Mouse (Mus musculus): ENCODE results near the gene Olfr164. TPM values are rescaled to one million over a fixed set of nuclear protein-coding genes. Genes with fewer than 3 reads are reported as not detected.

Gene Olfr164
- not detected in 2 replicates for polyA plus RNA-seq (2015; fragmentation: Nextera tagmentation; extraction: Ambion mirVana)

DNA sequence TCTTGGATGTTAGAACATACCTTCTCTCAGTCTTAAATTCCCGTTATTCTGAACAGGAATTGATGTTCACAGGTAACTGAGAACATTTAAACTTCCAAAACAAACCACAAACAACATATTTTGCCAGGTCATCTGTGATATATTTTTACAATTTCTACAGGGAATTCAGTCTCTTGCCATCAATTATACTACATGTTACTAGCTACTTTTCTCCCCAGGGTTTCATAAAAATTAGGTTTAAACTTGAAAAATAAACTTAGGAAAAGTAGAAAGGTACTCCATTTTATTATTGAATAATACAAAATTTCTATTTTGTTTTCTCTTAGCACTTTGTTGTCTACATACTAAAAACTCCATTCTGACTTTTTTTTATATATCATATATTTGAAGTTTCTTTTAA is at the start of gene Olfr164:
Gene Olfr164, minus strand, starts transcription at position 101 of the 400 bp plus-strand sequence.
- H3K27me3 ChIP-seq (ENCODE audit: control insufficient read depth, insufficient read depth, low read depth, low read length) = no peaks in the 10 kb centered on the region
- WGBS (ENCODE audit: insufficient replicate concordance) = 24% methylated on average over 1 of the region's 1 CpGs
- no peaks in the 10 kb centered on the region for H3K36me3 ChIP-seq (ENCODE audit: control insufficient read depth, insufficient read depth)
- no peak within 1 kb of the TSS for H3K27ac ChIP-seq (ENCODE audit: low read length)
- ATAC-seq (ENCODE audit: low read depth) = no peak
- no peaks in the 10 kb centered on the region for H3K4me1 ChIP-seq (ENCODE audit: control insufficient read depth, low read depth, low read length)
- H3K4me3 ChIP-seq (ENCODE audit: low read depth, low read length) = no peak within 1 kb of the TSS
- no peak within 1 kb of the TSS for H3K4me2 ChIP-seq (ENCODE audit: low read depth, low read length)
- H3K9ac ChIP-seq (ENCODE audit: low read depth, low read length) = no peak within 1 kb of the TSS
- no peaks in the 10 kb centered on the region for H3K9me3 ChIP-seq (replicated peaks; ENCODE audit: control insufficient read depth, low read length)

GRCm38 (mm10) chr16:19349111-19349510 is 35.2 kb upstream of the Olfr164 start:
- Histone ChIP-seq H3K4me3 (ENCODE audit: low read depth, low read length) (no peak overlapping the region), H3K4me1 (ENCODE audit: control insufficient read depth, low read depth, low read length) (no peaks in the 10 kb centered on the region), H3K4me2 (ENCODE audit: low read depth, low read length) (no peak overlapping the region), H3K27me3 (ENCODE audit: control insufficient read depth, insufficient read depth, low read depth, low read length) (no peaks in the 10 kb centered on the region), H3K27ac (ENCODE audit: low read length) (no peak overlapping the region), H3K9ac (ENCODE audit: low read depth, low read length) (no peak overlapping the region), H3K36me3 (ENCODE audit: control insufficient read depth, insufficient read depth) (no peaks in the 10 kb centered on the region), H3K9me3 (replicated peaks; ENCODE audit: control insufficient read depth, low read length) (no peaks in the 10 kb centered on the region)
- 78% methylated on average over 6 of the region's 6 CpGs for WGBS (ENCODE audit: insufficient replicate concordance)
- no peak for ATAC-seq (ENCODE audit: low read depth)

- Histone ChIP-seq H3K27me3 (ENCODE audit: control insufficient read depth, insufficient read depth, low read depth, low read length) (no peaks in the 10 kb centered on the region), H3K36me3 (ENCODE audit: control insufficient read depth, insufficient read depth) (no peaks in the 10 kb centered on the region), H3K27ac (ENCODE audit: low read length) (no peak overlapping the region), H3K4me2 (ENCODE audit: low read depth, low read length) (no peak overlapping the region), H3K9ac (ENCODE audit: low read depth, low read length) (no peak overlapping the region), H3K4me3 (ENCODE audit: low read depth, low read length) (no peak overlapping the region), H3K9me3 (replicated peaks; ENCODE audit: control insufficient read depth, low read length) (no peaks in the 10 kb centered on the region), H3K4me1 (ENCODE audit: control insufficient read depth, low read depth, low read length) (no peaks in the 10 kb centered on the region)
- ATAC-seq (ENCODE audit: low read depth) = no peak
- WGBS (ENCODE audit: insufficient replicate concordance) = 26% methylated on average over 1 of the region's 1 CpGs
Measured at GRCm38 (mm10) chr16:19263235-19263634, 50.6 kb downstream of the Olfr164 start.

DNA sequence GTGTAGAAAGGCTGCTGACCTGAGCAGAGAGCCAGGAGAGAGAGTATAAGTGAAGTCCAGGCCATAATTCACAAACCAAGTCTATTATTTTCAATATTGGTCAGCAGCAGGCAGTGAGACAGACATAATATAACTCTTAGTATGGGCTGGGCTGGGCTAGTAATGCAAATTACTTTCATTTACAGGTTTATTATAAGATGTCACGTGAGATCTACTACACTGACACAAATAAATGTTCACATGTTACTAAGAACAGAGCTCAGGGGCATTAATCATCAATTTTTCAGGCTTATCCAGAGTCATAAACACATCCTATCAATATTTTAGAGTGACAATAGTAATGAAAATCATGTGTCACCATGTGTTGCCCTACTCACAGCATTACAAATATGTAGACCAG is 53.1 kb downstream of the Olfr164 start:
- H3K9me3 ChIP-seq (replicated peaks; ENCODE audit: control insufficient read depth, low read length) = no peaks in the 10 kb centered on the region
- no peak for ATAC-seq (ENCODE audit: low read depth)
- H3K27me3 ChIP-seq (ENCODE audit: control insufficient read depth, insufficient read depth, low read depth, low read length) = no peaks in the 10 kb centered on the region
- H3K4me3 ChIP-seq (ENCODE audit: low read depth, low read length) = no peak overlapping the region
- H3K4me1 ChIP-seq (ENCODE audit: control insufficient read depth, low read depth, low read length) = no peaks in the 10 kb centered on the region
- no peaks in the 10 kb centered on the region for H3K36me3 ChIP-seq (ENCODE audit: control insufficient read depth, insufficient read depth)
- H3K27ac ChIP-seq (ENCODE audit: low read length) = no peak overlapping the region
- H3K4me2 ChIP-seq (ENCODE audit: low read depth, low read length) = no peak overlapping the region
- 19% methylated on average over 1 of the region's 1 CpGs for WGBS (ENCODE audit: insufficient replicate concordance)
- no peak overlapping the region for H3K9ac ChIP-seq (ENCODE audit: low read depth, low read length)

DNA sequence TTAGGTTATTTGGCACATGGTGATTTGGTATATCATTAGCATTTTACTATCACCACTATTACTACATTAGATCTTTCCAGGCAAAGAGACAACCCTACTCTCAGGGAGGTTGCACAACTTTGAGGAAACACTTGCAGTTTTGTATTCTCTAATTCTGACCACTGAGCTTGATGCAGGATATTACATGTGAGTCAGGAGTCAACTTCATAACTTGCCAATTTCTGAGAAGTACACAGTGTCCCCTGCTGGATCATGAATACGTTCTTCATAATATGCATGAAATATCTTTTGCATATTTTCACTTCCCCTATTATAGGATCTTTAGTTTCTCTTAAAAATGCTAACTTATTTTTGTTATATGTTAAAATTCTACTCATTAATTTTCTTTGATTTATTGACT is 68.0 kb downstream of the Olfr164 start:
- no peaks in the 10 kb centered on the region for H3K27me3 ChIP-seq (ENCODE audit: control insufficient read depth, insufficient read depth, low read depth, low read length)
- 44% methylated on average over 1 of the region's 1 CpGs for WGBS (ENCODE audit: insufficient replicate concordance)
- H3K36me3 ChIP-seq (ENCODE audit: control insufficient read depth, insufficient read depth) = no peaks in the 10 kb centered on the region

DNA sequence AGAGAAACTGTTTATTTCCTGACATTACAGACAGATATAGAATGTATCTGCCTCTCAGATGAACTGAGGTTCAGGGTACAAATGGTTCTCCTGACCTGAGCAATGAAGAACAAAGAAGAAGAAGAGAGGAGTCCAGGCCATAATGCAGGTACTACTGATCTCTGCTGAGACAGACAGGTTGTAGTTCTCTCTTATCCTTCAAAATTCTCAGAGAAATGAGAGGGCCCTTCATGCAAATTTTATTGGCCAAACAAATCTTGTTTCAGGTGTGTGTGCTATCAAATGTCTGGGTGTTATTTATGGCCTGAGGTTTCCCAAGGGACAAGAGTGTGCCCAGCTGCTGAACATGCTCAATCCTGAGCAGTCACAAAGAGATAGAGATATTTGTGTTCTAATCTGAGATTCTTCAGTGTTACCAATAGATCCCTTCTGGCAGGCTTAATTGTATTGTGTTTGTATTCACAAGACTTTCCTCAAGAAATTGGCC is 72.3 kb downstream of the Olfr164 start:
- no peaks in the 10 kb centered on the region for H3K9me3 ChIP-seq (replicated peaks; ENCODE audit: control insufficient read depth, low read length)
- H3K9ac ChIP-seq (ENCODE audit: low read depth, low read length) = no peak overlapping the region
- no peak overlapping the region for H3K4me3 ChIP-seq (ENCODE audit: low read depth, low read length)
- ATAC-seq (ENCODE audit: low read depth) = no peak
- H3K36me3 ChIP-seq (ENCODE audit: control insufficient read depth, insufficient read depth) = no peaks in the 10 kb centered on the region
- H3K27me3 ChIP-seq (ENCODE audit: control insufficient read depth, insufficient read depth, low read depth, low read length) = no peaks in the 10 kb centered on the region
- H3K4me2 ChIP-seq (ENCODE audit: low read depth, low read length) = no peak overlapping the region
- no peak overlapping the region for H3K27ac ChIP-seq (ENCODE audit: low read length)
- H3K4me1 ChIP-seq (ENCODE audit: control insufficient read depth, low read depth, low read length) = no peaks in the 10 kb centered on the region

More for the DNA sequence above, 68.0 kb downstream of the Olfr164 start:
- no peaks in the 10 kb centered on the region for H3K4me1 ChIP-seq (ENCODE audit: control insufficient read depth, low read depth, low read length)
- no peaks in the 10 kb centered on the region for H3K9me3 ChIP-seq (replicated peaks; ENCODE audit: control insufficient read depth, low read length)
- H3K4me2 ChIP-seq (ENCODE audit: low read depth, low read length) = no peak overlapping the region
- no peak overlapping the region for H3K27ac ChIP-seq (ENCODE audit: low read length)
- no peak for ATAC-seq (ENCODE audit: low read depth)
- H3K4me3 ChIP-seq (ENCODE audit: low read depth, low read length) = no peak overlapping the region
- H3K9ac ChIP-seq (ENCODE audit: low read depth, low read length) = no peak overlapping the region

- no peak overlapping the region for H3K27ac ChIP-seq (ENCODE audit: low read length)
- no peaks in the 10 kb centered on the region for H3K27me3 ChIP-seq (ENCODE audit: control insufficient read depth, insufficient read depth, low read depth, low read length)
- H3K36me3 ChIP-seq (ENCODE audit: control insufficient read depth, insufficient read depth) = no peaks in the 10 kb centered on the region
- no peaks in the 10 kb centered on the region for H3K9me3 ChIP-seq (replicated peaks; ENCODE audit: control insufficient read depth, low read length)
- H3K4me1 ChIP-seq (ENCODE audit: control insufficient read depth, low read depth, low read length) = no peaks in the 10 kb centered on the region
- H3K4me2 ChIP-seq (ENCODE audit: low read depth, low read length) = no peak overlapping the region
- no peak overlapping the region for H3K4me3 ChIP-seq (ENCODE audit: low read depth, low read length)
- 62% methylated on average over 6 of the region's 6 CpGs for WGBS (ENCODE audit: insufficient replicate concordance)
- ATAC-seq (ENCODE audit: low read depth) = no peak
- no peak overlapping the region for H3K9ac ChIP-seq (ENCODE audit: low read depth, low read length)
Measured at GRCm38 (mm10) chr16:19240792-19241538, 72.9 kb downstream of the Olfr164 start.

- no peak overlapping the region for H3K27ac ChIP-seq (ENCODE audit: low read length)
- H3K36me3 ChIP-seq (ENCODE audit: control insufficient read depth, insufficient read depth) = no peaks in the 10 kb centered on the region
- H3K4me1 ChIP-seq (ENCODE audit: control insufficient read depth, low read depth, low read length) = no peaks in the 10 kb centered on the region
- no peaks in the 10 kb centered on the region for H3K27me3 ChIP-seq (ENCODE audit: control insufficient read depth, insufficient read depth, low read depth, low read length)
- no peak overlapping the region for H3K4me3 ChIP-seq (ENCODE audit: low read depth, low read length)
- WGBS (ENCODE audit: insufficient replicate concordance) = 66% methylated on average over 4 of the region's 4 CpGs
- no peak overlapping the region for H3K9ac ChIP-seq (ENCODE audit: low read depth, low read length)
- no peaks in the 10 kb centered on the region for H3K9me3 ChIP-seq (replicated peaks; ENCODE audit: control insufficient read depth, low read length)
- ATAC-seq (ENCODE audit: low read depth) = no peak
- H3K4me2 ChIP-seq (ENCODE audit: low read depth, low read length) = no peak overlapping the region
Measured at GRCm38 (mm10) chr16:19236719-19237118, 77.1 kb downstream of the Olfr164 start.

Measured in liver, embryonic 16.5 days (tissue).